Mouse (Mus musculus) embryonic facial prominence, embryonic 14.5 days (tissue): ENCODE measurements around the gene Jmjd1c. TPM values are rescaled to one million over a fixed set of nuclear protein-coding genes. Genes with fewer than 3 reads are reported as not detected.

Source experiments
- ATAC-seq: fragments of 200-750 bp; cut with Nextera tagmentation; 2 replicates; pipeline ENCODE4 v1.8.0; 2017; ENCODE audit warnings: low read depth, moderate number of reproducible peaks, moderate TSS enrichment
- DNase-seq: peaks from one replicate; pipeline ENCODE4 v3.0.0-alpha.2; 2015; ENCODE audit warnings: low spot score
- H3K27ac ChIP-seq: fragments of 300-500 bp; sonication (generic); replicated peaks from 2 replicates; pipeline ENCODE4 v1.5.1; 2014; ENCODE audit warnings: low read depth, mild to moderate bottlenecking, low read length, moderate library complexity
- H3K27me3 ChIP-seq: fragments of 300-500 bp; sonication (generic); replicated peaks from 2 replicates; pipeline ENCODE4 v1.6.1; 2014; ENCODE audit warnings: low read length; ENCODE audit not compliant: control insufficient read depth, insufficient read depth
- H3K36me3 ChIP-seq: fragments of 300-500 bp; sonication (generic); 2 replicates; pipeline ENCODE4 v1.6.1; 2014; ENCODE audit warnings: low read length, mixed read lengths; ENCODE audit not compliant: control insufficient read depth, insufficient read depth
- H3K4me1 ChIP-seq: fragments of 300-500 bp; sonication (generic); 2 replicates; pipeline ENCODE4 v1.6.1; 2014; ENCODE audit warnings: antibody characterized with exemption, low read length; ENCODE audit not compliant: control insufficient read depth, insufficient read depth
- H3K4me2 ChIP-seq: fragments of 300-500 bp; sonication (generic); 2 replicates; pipeline ENCODE4 v1.6.1; 2014; ENCODE audit warnings: low read depth, mild to moderate bottlenecking, low read length, moderate library complexity, mixed read lengths
- H3K4me3 ChIP-seq: fragments of 300-500 bp; sonication (generic); 2 replicates; pipeline ENCODE4 v1.5.1; 2014; ENCODE audit warnings: low read depth, mild to moderate bottlenecking, low read length
- H3K9ac ChIP-seq: fragments of 300-500 bp; sonication (generic); 2 replicates; pipeline ENCODE4 v1.6.1; 2014; ENCODE audit warnings: low read depth, mild to moderate bottlenecking, low read length, moderate library complexity, mixed read lengths
- H3K9me3 ChIP-seq: fragments of 300-500 bp; sonication (generic); 2 replicates; pipeline ENCODE4 v1.6.1; 2016; ENCODE audit warnings: low read length; ENCODE audit not compliant: control insufficient read depth
- WGBS: fragments of 180-500 bp; shearing (Covaris S2); extraction: QIAGEN DNeasy Blood & Tissue Kit; methylation state at CpG from one replicate; pipeline ENCODE4 v1.1.7; 2014; 5-methylcytosine and 5-hydroxymethylcytosine counted together
- polyA plus RNA-seq: library from polyadenylated mRNA; unstranded; fragments of >200 nt; fragmentation: Nextera tagmentation; extraction: Ambion mirVana; gene quantifications from 2 replicates; pipeline ENCODE4 v1.2.1, GENCODE M21; 2014

Gene Jmjd1c
- polyA plus RNA-seq, 1 experiment from 2014 or later = 44.0 TPM

- Histone ChIP-seq H3K36me3 (no peaks in the 10 kb centered on the region), H3K9me3 (no peaks in the 10 kb centered on the region), H3K4me2 (no peak overlapping the region), H3K27me3 (no peaks in the 10 kb centered on the region), H3K27ac (no peak overlapping the region), H3K4me1 (peaks cover 26% of the 10 kb centered on the region), H3K4me3 (no peak overlapping the region), H3K9ac (no peak overlapping the region)
- WGBS = 79% methylated on average over 7 of the region's 7 CpGs
- no peak for ATAC-seq
- no peak for DNase-seq
Measured at GRCm38 (mm10) chr10:67094922-67095321, 1.0 kb upstream of the Jmjd1c start.

GRCm38 (mm10) chr10:67096621-67097436, 904 bp downstream of the Jmjd1c start, which contains the start of gene Reep3:
Gene Reep3 (minus strand): TSS chr10:67096945.
- WGBS = 0% methylated on average over 12 of the region's 97 CpGs
- H3K4me3 ChIP-seq = peak within 1 kb of the TSS; percentile 92

GRCm38 (mm10) chr10:67097437-67098150, 1.7 kb downstream of the Jmjd1c start:
- Histone ChIP-seq H3K9me3 (no peaks in the 10 kb centered on the region), H3K4me2 (peak overlapping the region; percentile 72), H3K4me1 (peaks cover 31% of the 10 kb centered on the region), H3K27ac (peak overlapping the region; percentile 99), H3K27me3 (no peaks in the 10 kb centered on the region), H3K36me3 (no peaks in the 10 kb centered on the region; the same call in 1 of the 2 replicates), H3K4me3 (peak overlapping the region; percentile 92), H3K9ac (peak overlapping the region; percentile 100)
- peak; percentile 61 for DNase-seq
- 3% methylated on average over 15 of the region's 15 CpGs for WGBS
- ATAC-seq = no peak

More at GRCm38 (mm10) chr10:67096621-67097436, 904 bp downstream of the Jmjd1c start, which contains the start of gene Reep3:
- peak; percentile 83 for ATAC-seq
- Histone ChIP-seq H3K36me3 (no peaks in the 10 kb centered on the region; the same call in 1 of the 2 replicates), H3K27ac (peak within 1 kb of the TSS; percentile 99), H3K9ac (peak within 1 kb of the TSS; percentile 100), H3K27me3 (no peaks in the 10 kb centered on the region), H3K4me2 (peak within 1 kb of the TSS; percentile 72), H3K4me1 (peaks cover 26% of the 10 kb centered on the region), H3K9me3 (no peaks in the 10 kb centered on the region)
- peak; percentile 70 for DNase-seq

- peak; percentile 49 for DNase-seq
- Histone ChIP-seq H3K4me2 (peak overlapping the region; percentile 72), H3K4me1 (peaks cover 35% of the 10 kb centered on the region), H3K36me3 (no peaks in the 10 kb centered on the region; the same call in 1 of the 2 replicates), H3K9me3 (no peaks in the 10 kb centered on the region), H3K27me3 (no peaks in the 10 kb centered on the region), H3K27ac (no peak overlapping the region), H3K9ac (peak overlapping the region; percentile 100), H3K4me3 (peak overlapping the region; percentile 92)
- 23% methylated on average over 7 of the region's 7 CpGs for WGBS
- no peak for ATAC-seq
Measured at GRCm38 (mm10) chr10:67098408-67099050, 2.6 kb downstream of the Jmjd1c start.

GRCm38 (mm10) chr10:67099183-67099929, 3.4 kb downstream of the Jmjd1c start:
- no peak overlapping the region for H3K27ac ChIP-seq
- no peaks in the 10 kb centered on the region for H3K27me3 ChIP-seq
- H3K4me1 ChIP-seq = peaks cover 42% of the 10 kb centered on the region
- WGBS = 51% methylated on average over 13 of the region's 13 CpGs
- no peak for DNase-seq
- ATAC-seq = no peak
- no peak overlapping the region for H3K9ac ChIP-seq
- H3K36me3 ChIP-seq = no peaks in the 10 kb centered on the region; the same call in 1 of the 2 replicates
- peak overlapping the region; percentile 72 for H3K4me2 ChIP-seq
- 0 out of 2 replicates have a peak overlapping the region, but pooled peaks have one; percentile 92 for H3K4me3 ChIP-seq
- no peaks in the 10 kb centered on the region for H3K9me3 ChIP-seq

GRCm38 (mm10) chr10:67100011-67100661, 4.2 kb downstream of the Jmjd1c start:
- Histone ChIP-seq H3K9me3 (no peaks in the 10 kb centered on the region), H3K36me3 (no peaks in the 10 kb centered on the region; the same call in 1 of the 2 replicates), H3K4me2 (no peak overlapping the region), H3K9ac (no peak overlapping the region), H3K27ac (no peak overlapping the region), H3K4me3 (no peak overlapping the region), H3K4me1 (peaks cover 46% of the 10 kb centered on the region), H3K27me3 (no peaks in the 10 kb centered on the region)
- ATAC-seq (no peak), DNase-seq (no peak)
- WGBS = 54% methylated on average over 7 of the region's 7 CpGs

- H3K9ac ChIP-seq = no peak overlapping the region
- no peaks in the 10 kb centered on the region for H3K9me3 ChIP-seq
- H3K4me1 ChIP-seq = peaks cover 51% of the 10 kb centered on the region
- H3K27me3 ChIP-seq = no peaks in the 10 kb centered on the region
- no peak overlapping the region for H3K4me3 ChIP-seq
- no peak for DNase-seq
- H3K36me3 ChIP-seq = no peaks in the 10 kb centered on the region; the same call in 1 of the 2 replicates
- H3K4me2 ChIP-seq = no peak overlapping the region
- 62% methylated on average over 9 of the region's 9 CpGs for WGBS
- no peak overlapping the region for H3K27ac ChIP-seq
- no peak for ATAC-seq
Measured at GRCm38 (mm10) chr10:67100831-67101251, 4.9 kb downstream of the Jmjd1c start.
